Mouse (Mus musculus): ENCODE measurements around the gene Tnrc6c.

Gene Tnrc6c

DNA sequence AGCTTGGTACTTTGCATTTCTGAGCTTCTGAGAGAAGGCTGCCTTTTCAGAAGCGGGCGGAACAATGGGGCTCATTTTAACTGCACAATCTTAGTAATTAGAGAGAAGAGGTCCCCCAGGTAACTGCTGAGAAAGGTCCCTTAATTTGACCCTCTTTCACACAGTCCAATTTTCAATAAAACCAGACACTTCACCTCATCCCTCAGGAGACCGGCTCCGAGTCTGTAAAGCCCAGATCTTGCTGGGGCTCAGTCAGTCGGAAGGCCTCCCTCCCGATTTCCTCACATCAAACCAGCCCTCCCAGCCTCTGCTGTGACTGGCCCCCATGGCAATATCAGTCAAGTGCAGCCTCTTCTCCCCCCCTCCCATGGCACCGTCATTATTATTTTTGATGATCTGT lies 15.7 kb upstream of the Tnrc6c start:
- DNase-seq (ENCODE audit: low spot score), result no peak

DNA sequence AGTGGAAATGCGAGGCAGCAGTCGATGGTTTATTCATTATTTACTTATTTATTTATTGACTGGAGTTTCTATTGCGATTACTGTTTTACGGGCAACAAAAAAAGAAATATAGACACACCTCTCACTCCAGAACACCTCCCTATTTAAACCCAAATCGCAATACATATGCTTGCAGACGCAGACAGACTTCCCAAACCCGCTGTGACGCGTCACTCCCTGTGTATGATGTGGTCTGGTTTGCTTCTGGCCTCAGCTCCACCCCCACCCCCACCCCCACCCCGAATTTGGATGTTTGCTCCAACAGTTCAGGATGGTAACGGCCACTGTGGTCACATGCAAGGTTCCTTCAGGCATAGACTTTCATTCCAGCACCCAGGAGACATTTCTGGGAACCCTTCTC lies 15.3 kb upstream of the Tnrc6c start:
- no peak for DNase-seq (ENCODE audit: low spot score)

DNA sequence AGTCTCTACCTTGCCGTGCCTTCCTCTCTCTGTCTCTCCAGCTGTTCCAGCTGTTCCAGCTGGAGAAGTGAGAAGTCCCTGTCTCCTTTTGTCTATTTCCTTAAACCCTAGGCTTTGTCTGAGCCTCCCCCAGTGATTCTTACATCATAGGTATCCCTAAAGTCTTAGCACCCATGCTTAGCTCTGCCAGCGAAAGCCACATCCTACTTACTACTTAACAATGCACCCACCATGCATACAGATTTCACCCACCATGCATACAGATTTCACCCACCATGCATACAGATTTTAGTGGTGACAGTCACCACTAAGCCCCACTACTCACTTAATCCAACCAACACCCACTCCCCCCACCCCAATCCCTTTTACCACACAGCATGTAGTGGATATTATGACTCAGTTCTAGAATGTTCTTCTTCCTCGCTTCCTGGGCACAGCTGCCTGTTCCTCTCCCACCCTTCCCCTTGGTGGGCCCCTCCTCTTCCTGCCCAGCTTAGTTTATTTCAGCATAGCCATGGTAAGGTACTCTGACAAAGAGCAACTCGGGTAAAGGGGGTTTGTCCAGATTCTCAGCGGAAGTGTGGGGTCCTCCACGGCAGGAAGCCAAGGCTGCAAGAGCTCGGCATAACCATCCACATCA lies 14.6 kb upstream of the Tnrc6c start:
- DNase-seq (ENCODE audit: low spot score), result no peak

DNA sequence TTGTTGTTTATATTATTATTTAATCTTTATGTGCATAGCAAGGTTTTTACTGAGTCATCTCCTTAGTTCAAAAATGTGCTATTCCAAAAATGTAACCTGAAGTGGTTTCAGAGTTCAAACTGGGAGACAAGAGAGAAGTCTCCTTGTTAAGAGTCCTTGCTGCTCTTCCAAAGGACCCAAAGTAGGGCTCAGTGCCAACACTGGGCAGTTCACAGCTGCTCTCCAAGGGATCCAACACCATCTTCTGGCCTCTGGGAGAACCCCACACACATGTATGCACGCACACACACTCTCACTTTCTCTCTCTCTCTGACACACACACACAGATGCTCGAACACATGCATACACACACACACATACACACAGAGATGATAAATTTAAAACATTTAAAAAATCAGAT lies 11.9 kb upstream of the Tnrc6c start:
- no peak for DNase-seq (ENCODE audit: low spot score)

DNA sequence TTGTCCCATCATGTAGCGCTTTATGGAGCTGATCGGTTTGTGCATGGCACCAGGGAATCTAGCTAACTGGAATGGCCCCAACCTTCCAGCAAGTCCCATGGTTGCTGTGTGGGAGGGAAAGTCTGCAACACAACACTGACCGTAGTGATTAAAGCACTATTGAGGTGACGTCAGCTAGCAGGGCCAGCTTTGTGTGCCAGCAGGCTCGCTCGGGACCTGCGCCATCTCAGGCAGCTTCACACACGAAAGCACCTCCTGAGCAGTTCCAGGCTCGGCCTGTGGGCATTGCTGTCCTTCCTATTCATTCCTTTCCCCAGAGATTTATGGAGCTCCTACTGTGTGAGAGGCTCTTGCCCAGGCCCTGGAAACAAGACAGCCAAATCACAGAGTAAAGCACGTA lies 10.8 kb upstream of the Tnrc6c start:
- DNase-seq (ENCODE audit: low spot score), result no peak

DNA sequence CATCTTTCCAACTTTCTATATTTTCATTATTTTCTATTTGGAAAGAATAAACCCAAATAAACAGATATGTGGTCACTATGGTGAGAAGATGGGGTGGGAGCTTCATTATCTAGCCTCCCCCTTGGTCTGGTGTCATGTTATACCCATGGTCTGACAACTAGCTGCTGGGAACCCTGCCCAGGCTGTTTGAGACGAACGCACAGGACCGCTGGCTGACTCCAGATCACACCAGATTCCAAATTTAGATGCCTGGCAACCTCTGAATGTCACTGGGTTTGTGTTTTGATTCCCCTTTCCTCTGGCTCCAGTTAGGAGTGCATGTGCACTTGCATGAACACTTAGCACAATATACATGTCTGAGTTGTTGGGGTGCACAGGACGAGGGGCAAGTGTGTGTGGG lies 7.3 kb upstream of the Tnrc6c start:
- no peak for DNase-seq (ENCODE audit: low spot score)

DNA sequence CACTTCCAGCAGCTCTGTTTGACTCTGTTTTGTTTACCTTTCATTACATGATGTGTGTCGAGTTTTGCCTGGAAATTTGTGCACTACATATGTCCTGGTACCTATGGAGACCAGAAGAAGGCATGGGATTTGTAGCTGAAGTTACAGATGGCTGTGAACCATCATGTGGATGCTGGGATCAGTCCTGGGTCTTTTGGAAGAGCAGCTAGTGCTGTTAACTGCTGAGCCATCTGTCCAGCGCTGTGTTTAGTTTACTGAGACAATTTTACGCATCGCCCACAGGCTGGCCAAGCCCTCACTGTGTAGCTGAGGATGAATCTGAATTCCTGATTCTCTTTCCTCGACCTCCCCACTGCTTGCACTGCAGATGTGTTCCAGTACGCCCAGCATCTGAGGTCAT lies 6.1 kb upstream of the Tnrc6c start:
- no peak for DNase-seq (ENCODE audit: low spot score)

DNA sequence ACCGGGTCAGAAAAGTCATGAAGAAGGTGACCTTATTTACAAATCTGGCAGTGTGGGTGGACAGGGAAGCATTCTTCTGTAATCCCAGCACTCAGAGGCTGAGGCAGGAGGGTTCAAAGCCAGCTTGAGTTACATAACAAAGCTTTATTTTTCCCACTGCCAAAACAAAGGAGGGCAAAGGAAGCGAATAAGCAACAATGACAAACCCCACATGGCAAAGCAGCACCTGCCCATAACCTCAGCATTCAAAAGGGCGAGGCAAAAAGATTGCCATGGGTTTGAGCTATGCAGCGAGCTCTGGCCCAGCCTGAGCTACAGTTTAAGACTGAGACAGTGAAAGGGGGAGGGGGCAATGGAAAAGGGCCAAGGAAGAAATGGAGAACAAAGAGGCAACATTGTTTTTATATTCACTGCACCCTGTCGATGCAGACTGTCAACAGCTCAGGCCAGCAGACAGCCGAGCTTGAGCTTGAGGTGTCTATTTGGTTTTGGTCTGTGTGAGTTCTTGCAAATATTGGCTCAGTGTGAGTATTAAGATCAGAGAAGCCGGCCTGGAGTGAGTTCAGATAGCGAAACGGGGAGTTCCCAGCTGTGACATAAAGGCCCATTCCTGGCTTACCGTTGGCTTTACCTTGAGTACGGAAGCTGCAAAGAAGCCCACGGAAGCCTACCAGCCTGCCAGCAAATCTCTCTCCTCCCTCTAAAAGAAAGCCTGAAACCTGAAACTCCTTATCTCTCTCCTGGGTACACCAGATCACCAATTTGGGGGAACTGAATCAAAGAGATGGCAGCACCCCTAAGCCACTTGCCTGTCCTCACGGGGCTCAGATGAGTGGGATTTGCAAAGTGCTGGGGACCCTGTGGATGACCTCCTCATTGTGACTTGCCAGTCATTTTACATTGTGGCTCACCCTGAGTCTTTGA lies 3.1 kb upstream of the Tnrc6c start:
- DNase-seq (ENCODE audit: low spot score), result no peak

DNA sequence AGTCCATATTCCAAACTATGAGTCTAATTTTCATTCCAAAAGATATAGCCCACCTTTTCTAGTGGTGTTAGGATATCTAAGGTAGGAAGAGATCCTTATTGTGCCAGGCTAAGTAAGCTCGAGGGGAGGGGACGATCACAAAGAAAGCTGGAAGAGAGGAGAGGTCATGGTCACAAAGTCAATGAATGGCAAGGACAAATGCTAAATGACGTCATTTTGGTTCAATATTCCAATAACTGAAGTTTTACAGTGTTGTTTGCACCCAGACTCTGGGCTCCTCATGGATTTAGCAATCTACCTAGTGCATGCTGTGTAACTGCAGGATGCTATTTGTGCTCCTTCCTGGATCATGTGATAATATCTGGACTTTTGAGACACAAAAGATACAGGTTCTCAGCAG lies 1.2 kb upstream of the Tnrc6c start:
- no peak for DNase-seq (ENCODE audit: low spot score)

DNA sequence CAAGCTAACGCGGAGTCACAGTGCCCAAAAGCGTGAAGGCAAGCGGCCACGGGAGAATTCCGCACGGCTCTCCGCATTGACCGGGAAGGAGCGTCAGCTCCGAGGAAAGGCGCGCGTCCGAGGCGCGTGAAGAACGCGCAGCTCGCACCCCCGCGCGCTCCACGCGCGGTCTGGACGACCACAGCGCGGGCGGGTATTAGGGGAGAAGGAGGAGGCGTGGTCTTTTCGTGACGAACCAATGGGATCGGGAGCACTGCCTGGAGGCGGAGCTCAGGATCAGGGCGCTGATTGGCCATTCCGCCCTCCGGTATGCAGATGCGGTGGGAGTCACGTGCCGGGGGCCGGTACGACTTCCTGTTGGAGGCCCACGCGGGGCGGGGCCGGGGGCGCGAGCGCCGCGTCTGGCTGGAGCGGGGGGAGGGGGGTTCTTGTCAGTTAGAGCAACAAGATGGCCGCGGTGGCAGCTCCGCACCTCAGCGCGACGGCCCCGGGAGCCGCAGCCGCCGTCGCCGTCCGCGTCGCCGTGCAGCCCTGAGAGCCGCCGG lies 363 bp downstream of the Tnrc6c start:
- DNase-seq (ENCODE audit: low spot score), result peak; percentile 99

DNA sequence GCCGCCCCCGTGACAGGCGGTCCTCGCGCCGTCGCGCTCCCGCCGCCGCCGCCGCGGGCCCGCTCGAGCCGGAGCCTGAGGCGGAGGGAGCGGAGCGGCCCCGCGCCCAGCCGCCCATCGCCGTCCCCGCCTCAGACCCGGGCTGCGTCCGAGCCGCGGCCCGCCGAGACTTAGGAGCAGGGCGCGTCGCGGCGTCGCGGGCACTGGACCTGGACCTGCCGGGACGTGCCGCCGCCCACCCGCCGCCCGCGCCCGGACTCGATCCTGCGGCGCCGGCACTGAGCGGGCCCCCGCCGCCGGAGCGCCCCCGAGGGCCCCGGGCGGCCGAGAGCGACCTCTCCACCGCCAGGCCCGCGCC lies 824 bp downstream of the Tnrc6c start:
- DNase-seq (ENCODE audit: low spot score), result peak; percentile 32

DNA sequence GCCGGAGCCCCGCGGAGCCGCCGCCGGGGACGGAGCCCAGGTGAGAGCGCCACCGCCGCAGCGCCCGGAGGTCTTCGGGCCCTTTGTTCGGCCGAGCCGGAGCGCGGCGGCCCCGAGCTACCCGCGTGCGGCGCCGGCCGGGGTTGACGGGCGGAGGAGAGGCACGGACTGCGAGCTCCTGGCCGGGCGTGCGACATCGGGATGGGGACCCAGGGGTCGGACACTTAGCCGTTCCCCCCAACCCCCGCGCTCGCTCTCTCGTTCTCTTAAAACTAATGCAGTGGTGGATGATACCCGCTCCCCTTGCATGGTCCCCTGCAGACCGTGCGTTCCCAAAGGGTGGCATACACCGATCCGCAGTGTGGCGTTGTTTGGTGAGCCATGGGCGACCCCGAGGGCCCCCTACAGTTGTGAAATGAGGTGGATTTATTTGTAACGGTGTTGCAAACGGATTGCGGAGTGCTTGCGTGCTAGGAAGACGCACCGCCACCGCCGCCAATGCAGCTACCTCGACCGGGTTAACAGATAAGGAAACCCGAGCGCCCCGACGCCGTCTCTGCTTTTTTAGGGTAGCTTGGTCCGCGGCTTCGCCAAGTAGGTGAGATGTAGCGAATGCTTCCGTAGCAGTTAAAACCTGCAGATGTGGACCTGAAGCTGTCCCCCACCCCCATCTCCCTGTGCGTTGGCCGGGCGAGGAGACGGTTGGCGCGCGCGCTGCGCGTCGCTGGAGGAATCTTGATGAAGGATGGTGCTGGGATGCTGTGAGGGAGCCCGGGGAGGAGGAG lies 1.4 kb downstream of the Tnrc6c start:
- peak; percentile 41 for DNase-seq (ENCODE audit: low spot score)

DNA sequence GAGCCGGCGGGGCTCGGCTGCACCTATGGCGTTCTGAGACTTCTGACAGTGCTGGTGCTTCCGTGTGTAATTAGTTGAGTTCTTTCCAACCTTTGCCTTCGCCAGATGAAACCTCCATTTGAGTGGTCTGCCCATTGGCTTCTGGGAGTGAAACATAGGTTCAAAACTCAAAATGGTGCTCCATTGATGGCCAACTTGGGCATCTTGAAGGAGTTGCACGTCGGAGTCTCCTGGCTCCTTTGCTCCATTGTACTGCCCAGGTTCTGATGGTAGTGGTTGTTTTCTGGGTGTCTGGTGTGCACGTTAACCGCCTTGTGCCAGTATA lies 1.9 kb downstream of the Tnrc6c start:
- DNase-seq (ENCODE audit: low spot score), result no peak

DNA sequence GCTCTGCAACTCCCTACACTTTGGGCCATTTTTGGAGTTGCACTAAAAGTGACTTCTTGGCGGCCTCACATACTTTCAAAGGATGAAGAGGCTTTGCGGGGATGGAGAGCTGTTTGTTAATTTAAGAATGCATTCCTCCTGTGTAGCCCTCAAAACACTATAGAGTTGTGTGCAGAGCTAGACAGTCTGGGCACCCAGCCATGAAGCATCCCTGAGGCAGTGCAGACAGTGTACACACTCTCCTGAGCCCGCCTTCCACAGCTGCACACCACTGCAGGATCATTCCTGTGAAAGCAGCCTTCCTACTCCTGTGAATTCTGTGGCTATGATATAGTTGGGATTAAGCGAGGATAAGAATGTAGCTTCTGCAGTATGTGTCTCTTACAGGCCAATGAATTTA lies 4.9 kb downstream of the Tnrc6c start:
- DNase-seq (ENCODE audit: low spot score), result peak; percentile 22

DNA sequence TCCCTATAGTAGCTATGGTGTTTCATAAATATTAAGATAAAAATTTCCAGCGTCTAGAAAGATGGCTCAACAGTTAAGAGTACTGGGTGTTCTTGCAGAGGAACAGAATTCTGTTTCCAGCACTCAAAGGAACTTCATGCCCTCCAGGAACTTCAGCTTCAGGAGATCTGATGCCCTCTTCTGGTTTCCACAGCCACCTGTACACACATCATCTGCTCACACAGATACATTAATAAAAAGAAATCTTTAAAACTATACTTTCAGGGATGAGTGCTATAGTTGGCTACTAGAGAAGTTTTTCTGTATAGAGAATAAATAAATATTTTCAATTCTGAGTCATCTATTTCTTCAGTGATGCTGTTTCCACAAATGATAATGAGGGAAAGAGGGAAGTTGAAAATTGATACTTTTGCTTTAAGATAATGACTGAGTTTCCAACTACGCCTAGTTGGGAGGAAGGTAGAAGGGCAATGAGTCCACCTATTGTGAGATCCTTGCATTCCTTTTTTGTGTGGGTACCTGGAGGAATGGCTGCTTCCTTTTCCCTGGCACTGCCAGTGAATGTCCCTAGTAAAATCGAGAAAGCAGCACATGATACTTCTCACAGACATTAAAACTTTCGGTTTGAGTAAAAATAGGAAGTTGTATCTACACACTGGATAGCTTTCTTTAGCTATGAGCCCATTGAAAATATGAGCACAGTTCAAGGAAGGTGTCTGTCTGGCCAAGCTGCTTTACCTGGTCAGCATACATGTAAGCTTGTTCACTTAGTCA lies 9.1 kb downstream of the Tnrc6c start:
- DNase-seq (ENCODE audit: low spot score), result no peak

DNA sequence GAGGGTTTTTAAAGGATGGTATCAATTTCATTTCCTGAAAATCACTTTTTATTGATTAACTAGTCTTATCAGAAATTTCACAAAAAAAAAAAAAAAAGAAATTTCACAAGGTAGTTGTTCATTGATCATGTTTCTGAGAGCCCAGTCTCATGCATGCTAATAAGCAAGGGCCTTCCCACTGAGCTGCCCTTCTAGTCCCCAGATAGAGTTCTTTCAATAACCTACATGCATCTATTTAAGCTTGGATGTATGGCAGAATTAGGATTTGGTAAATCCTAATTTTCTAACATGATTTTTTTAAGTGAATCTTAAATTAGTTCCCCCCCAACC lies 9.7 kb downstream of the Tnrc6c start:
- no peak for DNase-seq (ENCODE audit: low spot score)

DNA sequence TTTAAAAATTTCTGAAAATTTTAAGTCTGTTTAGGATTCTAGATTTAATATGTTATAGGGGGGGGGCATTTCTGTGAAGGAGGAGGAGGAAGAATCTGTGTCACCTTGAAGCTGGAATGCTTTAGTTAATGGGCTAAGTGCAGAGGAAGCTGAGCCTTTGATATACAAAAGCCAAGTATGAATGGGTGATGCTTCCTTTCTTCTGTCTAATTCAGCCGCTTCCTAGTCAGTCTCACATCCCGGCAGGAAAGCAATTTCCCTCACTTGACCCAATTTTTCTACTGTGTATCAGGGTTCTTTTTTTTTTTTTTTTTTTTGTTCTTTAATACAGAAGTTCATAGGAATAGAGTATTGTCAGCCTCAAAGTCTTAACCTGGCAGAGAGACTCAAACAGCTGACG lies 11.1 kb downstream of the Tnrc6c start:
- DNase-seq (ENCODE audit: low spot score), result no peak

DNA sequence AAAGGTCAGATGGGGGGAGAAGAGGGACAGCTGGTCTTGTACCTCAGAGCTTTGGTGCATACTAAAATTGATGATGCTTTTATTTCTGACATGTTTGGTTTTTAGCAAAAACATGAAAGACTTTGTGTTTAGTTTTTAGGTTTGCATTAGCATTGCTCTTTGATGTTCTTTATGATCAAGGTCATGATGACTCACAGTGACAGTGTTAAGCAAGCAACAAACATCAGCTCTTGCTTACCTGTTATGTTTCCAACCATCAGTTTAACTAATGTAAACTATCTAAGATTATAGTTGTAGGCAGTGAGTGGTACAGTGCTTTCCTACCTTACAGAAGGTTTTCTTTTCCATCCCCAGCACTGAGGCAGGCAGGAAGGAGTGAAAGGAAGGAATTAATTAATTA lies 12.5 kb downstream of the Tnrc6c start:
- no peak for DNase-seq (ENCODE audit: low spot score)

DNA sequence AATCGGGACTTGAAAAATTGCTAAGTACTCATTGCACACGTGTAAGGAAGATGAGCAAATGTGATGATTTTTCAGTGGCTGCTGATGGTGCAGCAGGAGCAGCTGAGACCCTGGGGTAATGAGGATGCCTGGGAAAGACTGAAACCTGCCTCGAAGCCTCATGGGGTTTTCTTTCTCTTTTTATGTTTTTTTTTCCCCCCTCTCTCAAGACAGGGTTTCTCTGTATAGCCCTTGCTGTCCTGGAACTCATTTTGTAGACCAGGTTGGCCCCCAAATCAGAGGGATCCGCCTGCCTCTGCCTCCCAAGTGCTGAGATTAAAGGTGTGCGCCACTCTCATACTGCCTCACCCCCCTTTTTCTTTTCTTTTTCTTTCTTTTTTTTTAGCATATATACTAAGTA lies 13.1 kb downstream of the Tnrc6c start:
- no peak for DNase-seq (ENCODE audit: low spot score)

DNA sequence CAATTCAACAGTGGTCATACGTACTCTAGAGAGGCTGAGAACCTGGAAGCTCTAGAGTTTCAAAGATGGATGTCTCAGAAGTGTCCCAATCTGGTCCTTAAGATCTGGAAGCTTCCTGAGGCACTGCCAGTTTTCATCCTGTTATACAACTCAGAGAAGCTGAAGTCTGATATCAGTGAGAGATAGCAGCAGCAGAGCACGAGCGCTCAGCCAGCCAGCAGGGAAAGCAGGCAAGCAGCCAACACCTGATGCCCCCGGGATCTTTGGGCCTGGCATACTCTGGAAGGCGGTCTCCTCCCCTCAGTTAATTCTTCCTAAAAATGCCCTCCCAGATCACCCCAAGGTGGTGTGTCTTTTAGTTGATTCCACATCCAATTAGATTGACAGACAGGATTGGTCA lies 13.7 kb downstream of the Tnrc6c start:
- no peak for DNase-seq (ENCODE audit: low spot score)

DNA sequence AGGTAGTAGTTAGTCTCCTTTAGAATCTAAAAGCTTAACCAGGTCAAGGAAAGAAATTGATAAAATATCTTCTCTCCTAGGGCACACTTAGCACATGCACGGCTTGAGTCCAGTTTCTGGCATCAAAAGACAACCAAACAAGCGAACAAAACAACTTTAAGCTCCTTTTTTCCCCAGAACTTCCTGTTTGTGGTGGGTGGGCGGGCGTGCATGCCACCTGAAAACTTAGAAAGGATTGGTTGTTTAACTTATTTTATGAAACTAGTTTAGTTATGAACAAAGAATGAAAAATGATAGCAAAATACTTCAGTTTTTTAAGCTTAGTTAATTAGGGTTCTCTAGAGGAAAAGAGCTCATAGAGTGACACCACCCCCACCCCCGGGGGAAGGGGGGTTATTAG lies 17.5 kb downstream of the Tnrc6c start:
- no peak for DNase-seq (ENCODE audit: low spot score)

DNA sequence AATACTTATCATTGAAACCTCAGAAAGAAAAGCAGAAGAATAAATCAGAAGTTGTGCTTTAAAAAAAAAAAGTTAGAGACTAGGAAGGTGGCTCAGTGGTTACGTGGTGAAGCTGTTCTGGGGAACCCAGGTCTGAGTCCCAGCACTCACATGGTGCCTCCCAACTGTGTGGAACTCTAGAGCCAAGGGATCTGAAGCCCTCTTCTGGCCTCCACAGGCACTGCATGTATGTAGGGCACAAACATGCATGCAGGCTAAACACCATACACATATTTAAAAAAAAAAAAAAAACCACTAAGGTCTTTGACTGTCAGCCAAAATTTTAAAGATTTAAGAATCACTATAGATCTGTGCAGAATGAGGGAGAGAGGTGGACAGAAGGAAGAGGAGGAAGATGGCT lies 20.4 kb downstream of the Tnrc6c start:
- no peak for DNase-seq (ENCODE audit: low spot score)

Data from urinary bladder, postnatal 14 days (tissue).